Mouse (Mus musculus): ENCODE results near the gene Diablo. TPM values are rescaled to one million over a fixed set of nuclear protein-coding genes. Genes with fewer than 3 reads are reported as not detected.

Diablo gene
- polyA plus RNA-seq, 1 experiment, result not detected

DNA sequence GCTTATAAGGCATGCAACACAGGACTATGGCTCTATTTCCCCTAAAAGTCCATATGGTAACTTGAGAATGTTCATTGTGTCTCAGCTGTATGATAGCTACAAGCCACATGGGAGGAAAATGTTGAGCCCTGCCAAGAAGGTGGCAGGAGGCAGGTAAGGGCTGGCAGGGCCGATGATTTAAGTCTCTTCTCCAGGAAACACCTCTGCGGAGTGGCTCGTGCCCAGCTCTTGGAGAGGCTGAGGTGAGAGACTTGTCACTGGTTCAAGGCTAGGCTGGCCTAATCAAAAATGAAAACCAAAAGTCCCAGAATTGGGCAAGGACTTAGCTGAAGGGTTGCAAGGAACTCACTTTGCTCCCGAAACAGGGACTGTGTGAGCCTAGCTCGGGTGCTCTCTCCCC, 13.8 kb downstream of the Diablo start, which contains the start of gene B3gnt4:
B3gnt4 (plus strand) TSS at position 301 of the 400 bp plus-strand sequence.
- 85% methylated on average over 5 of the region's 5 CpGs for WGBS
- Histone ChIP-seq H3K4me1 (ENCODE audit: control insufficient read depth, insufficient read depth, low read length) (peaks cover 9% of the 10 kb centered on the region), H3K4me3 (ENCODE audit: insufficient read depth, low read depth, low read length) (no peak within 1 kb of the TSS), H3K27ac (ENCODE audit: insufficient read depth, low read depth, low read length) (no peak within 1 kb of the TSS)
- TF ChIP-seq CTCF (IDR thresholded peaks at IDR 0.05; ENCODE audit: insufficient read depth, low read depth, low read length) (no peak), POLR2A (IDR thresholded peaks at IDR 0.05; ENCODE audit: insufficient read depth, low read depth, low read length) (no peak)

DNA sequence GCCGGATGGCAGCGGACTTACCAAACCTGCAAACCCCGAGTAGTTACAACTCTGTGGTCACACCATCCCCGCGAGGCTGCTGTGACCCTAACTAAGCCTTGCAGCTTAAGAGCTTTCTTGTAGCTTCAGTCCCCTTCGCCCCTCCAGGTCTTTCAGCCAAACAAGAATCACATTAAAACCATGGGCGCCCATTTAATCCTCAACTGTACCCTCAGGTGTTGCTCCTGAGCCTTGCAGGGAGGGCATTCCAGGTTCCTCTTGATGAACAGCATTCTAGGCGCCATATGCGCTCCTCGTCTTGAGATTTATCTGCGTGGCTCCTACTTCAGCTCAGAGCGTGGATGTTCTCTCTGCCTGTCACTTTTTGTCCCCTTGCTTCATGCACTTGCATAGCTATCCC, 15.1 kb downstream of the Diablo start:
- Histone ChIP-seq H3K4me3 (ENCODE audit: insufficient read depth, low read depth, low read length) (peak overlapping the region; percentile 66), H3K4me1 (ENCODE audit: control insufficient read depth, insufficient read depth, low read length) (peaks cover 9% of the 10 kb centered on the region), H3K27ac (ENCODE audit: insufficient read depth, low read depth, low read length) (no peak overlapping the region)
- TF ChIP-seq POLR2A (IDR thresholded peaks at IDR 0.05; ENCODE audit: insufficient read depth, low read depth, low read length), result no peak
- no peak for TF ChIP-seq CTCF (IDR thresholded peaks at IDR 0.05; ENCODE audit: insufficient read depth, low read depth, low read length)
- 9% methylated on average over 12 of the region's 12 CpGs for whole genome bisulfite sequencing

GRCm38 (mm10) chr5:123507936-123508723, 15.8 kb downstream of the Diablo start:
- Histone ChIP-seq H3K4me1 (ENCODE audit: control insufficient read depth, insufficient read depth, low read length) (peaks cover 9% of the 10 kb centered on the region), H3K4me3 (ENCODE audit: insufficient read depth, low read depth, low read length) (peak overlapping the region; percentile 66), H3K27ac (ENCODE audit: insufficient read depth, low read depth, low read length) (no peak overlapping the region)
- TF ChIP-seq POLR2A (IDR thresholded peaks at IDR 0.05; ENCODE audit: insufficient read depth, low read depth, low read length) (no peak), CTCF (IDR thresholded peaks at IDR 0.05; ENCODE audit: insufficient read depth, low read depth, low read length) (no peak)
- under 1% methylated on average over 59 of the region's 59 CpGs for WGBS

GRCm38 (mm10) chr5:123501973-123502372, 22.0 kb downstream of the Diablo start:
- WGBS, result 70% methylated on average over 4 of the region's 4 CpGs
- peaks cover 7% of the 10 kb centered on the region; the same call in 1 of the 2 replicates for H3K4me1 ChIP-seq (ENCODE audit: control insufficient read depth, insufficient read depth, low read length)
- no peak overlapping the region for H3K4me3 ChIP-seq (ENCODE audit: insufficient read depth, low read depth, low read length)
- H3K27ac ChIP-seq (ENCODE audit: insufficient read depth, low read depth, low read length), result no peak overlapping the region
- TF ChIP-seq POLR2A (IDR thresholded peaks at IDR 0.05; ENCODE audit: insufficient read depth, low read depth, low read length), result no peak
- no peak for TF ChIP-seq CTCF (IDR thresholded peaks at IDR 0.05; ENCODE audit: insufficient read depth, low read depth, low read length)

DNA sequence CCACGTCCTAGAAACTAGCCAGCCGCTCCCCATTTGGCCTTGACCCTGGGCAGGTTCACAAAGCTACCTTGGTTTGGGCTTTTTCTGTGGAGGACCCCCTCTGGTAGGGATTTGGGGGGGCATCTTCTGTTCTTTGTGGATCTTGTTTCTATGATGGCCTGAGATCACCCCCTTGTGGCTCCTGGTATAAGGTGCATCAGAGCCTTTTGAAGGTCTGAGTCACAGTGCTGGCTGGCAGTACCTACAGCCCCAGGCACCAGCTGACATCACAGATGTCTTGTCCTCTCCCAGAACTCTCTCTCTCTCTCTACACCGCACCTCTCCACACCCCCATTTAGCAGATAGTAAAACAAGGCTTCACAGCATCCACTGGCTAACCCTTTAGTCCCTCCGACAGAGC, 24.3 kb downstream of the Diablo start:
- H3K27ac ChIP-seq (ENCODE audit: insufficient read depth, low read depth, low read length), result no peak overlapping the region
- TF ChIP-seq CTCF (IDR thresholded peaks at IDR 0.05; ENCODE audit: insufficient read depth, low read depth, low read length) (no peak), POLR2A (IDR thresholded peaks at IDR 0.05; ENCODE audit: insufficient read depth, low read depth, low read length) (no peak)
- peaks cover 7% of the 10 kb centered on the region; the same call in 1 of the 2 replicates for H3K4me1 ChIP-seq (ENCODE audit: control insufficient read depth, insufficient read depth, low read length)
- 46% methylated on average over 4 of the region's 4 CpGs for WGBS
- H3K4me3 ChIP-seq (ENCODE audit: insufficient read depth, low read depth, low read length), result no peak overlapping the region

- no peak overlapping the region for H3K4me3 ChIP-seq (ENCODE audit: insufficient read depth, low read depth, low read length)
- 82% methylated on average over 9 of the region's 9 CpGs for WGBS
- no peak overlapping the region for H3K27ac ChIP-seq (ENCODE audit: insufficient read depth, low read depth, low read length)
- peaks cover 8% of the 10 kb centered on the region for H3K4me1 ChIP-seq (ENCODE audit: control insufficient read depth, insufficient read depth, low read length)
- TF ChIP-seq CTCF (IDR thresholded peaks at IDR 0.05; ENCODE audit: insufficient read depth, low read depth, low read length) (no peak), POLR2A (IDR thresholded peaks at IDR 0.05; ENCODE audit: insufficient read depth, low read depth, low read length) (no peak)
These were observed 34.0 kb downstream of the Diablo start for GRCm38 (mm10) chr5:123489935-123490334.

DNA sequence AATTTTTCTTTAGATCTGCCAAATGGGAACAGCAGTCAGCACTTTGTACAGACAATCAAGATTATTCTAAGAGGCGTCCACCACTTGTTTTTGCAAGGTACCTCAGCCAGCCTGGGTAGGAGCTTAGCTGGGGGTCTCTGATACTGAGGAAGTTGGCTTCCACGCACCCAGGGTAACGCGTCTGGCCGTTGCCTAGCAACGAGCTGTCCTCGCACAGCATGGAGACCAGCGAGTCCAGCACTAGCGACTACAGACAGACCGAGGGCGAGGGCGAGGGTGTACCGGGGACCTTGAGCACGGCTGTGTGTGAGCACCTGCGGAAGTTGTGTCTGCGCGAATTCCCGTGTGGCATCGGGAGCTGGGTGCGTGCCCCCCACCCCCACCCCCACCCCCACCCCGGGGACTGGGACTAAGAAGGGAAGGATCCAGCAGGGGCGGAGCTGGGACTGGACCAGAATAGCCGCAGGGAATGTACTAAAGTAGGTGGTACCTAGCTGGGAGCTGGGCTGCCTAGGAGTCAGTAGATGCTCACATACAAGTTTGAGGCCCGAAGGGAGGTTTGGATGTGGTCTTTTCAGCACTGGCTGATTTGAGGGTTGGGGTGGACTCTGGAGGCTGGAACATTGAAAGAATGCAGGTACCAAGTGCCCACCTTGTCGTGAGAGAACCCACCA, 34.7 kb downstream of the Diablo start, which contains the start of the genes Lrrc43 and Il31:
Lrrc43 (plus strand) TSS at position 194 of the 674 bp plus-strand sequence.
Il31 (minus strand) TSS at position 378 of the 674 bp plus-strand sequence.
- H3K4me3 ChIP-seq (ENCODE audit: insufficient read depth, low read depth, low read length), result 0 out of 2 replicates have a peak within 1 kb of the TSS, but pooled peaks have one; percentile 17
- no peak for TF ChIP-seq POLR2A (IDR thresholded peaks at IDR 0.05; ENCODE audit: insufficient read depth, low read depth, low read length)
- no peak for TF ChIP-seq CTCF (IDR thresholded peaks at IDR 0.05; ENCODE audit: insufficient read depth, low read depth, low read length)
- H3K4me1 ChIP-seq (ENCODE audit: control insufficient read depth, insufficient read depth, low read length), result peaks cover 8% of the 10 kb centered on the region
- 10% methylated on average over 25 of the region's 25 CpGs for WGBS
- no peak within 1 kb of the TSS for H3K27ac ChIP-seq (ENCODE audit: insufficient read depth, low read depth, low read length)

DNA sequence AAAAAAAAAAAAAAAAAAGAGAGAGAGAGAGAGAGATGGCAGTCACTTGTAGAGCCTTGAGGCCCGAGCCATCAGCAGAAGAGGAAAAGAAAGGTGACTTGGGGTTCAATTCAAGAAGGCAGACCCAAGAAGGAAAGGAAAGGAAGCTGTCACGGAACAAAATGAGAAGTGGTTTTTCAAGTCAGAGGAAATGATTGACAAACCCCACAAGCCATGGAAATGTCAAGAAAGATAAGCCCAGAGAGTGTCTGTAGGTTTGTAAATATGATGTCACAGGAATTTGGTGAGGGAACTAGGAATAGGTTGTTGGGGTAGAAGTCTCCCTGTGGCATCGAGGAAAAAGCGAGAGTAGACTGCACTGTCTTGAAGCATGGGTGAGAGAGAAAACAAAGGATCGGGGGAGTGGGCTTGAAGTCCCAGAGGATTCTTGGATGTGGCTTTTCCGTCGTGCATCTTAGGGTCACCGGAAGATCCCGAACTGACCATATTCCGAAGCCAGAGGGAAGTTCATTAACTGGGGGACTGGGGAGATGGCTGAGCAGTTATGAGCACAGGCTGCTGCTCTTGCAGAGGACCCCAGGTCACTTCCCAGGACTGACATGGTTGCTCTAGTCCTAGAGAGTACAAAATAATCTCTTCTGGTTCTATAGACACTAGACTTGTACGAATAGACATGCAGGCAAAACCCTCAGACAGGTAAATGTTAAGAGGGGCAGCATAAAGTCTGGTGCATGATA, 36.1 kb downstream of the Diablo start:
- no peak overlapping the region for H3K4me3 ChIP-seq (ENCODE audit: insufficient read depth, low read depth, low read length)
- peaks cover 8% of the 10 kb centered on the region for H3K4me1 ChIP-seq (ENCODE audit: control insufficient read depth, insufficient read depth, low read length)
- no peak for TF ChIP-seq POLR2A (IDR thresholded peaks at IDR 0.05; ENCODE audit: insufficient read depth, low read depth, low read length)
- no peak for TF ChIP-seq CTCF (IDR thresholded peaks at IDR 0.05; ENCODE audit: insufficient read depth, low read depth, low read length)
- 92% methylated on average over 11 of the region's 11 CpGs for WGBS
- no peak overlapping the region for H3K27ac ChIP-seq (ENCODE audit: insufficient read depth, low read depth, low read length)
